In genomic region chr2:168280729-168281581, GRCm38 (mm10) we compare ENCODE assay signal across 8 mouse cellular contexts. TPM values are rescaled to one million over a fixed set of nuclear protein-coding genes. Genes with fewer than 3 reads are reported as not detected.
DNase-seq lines count a peak whose midpoint lies in the region; ATAC-seq lines count a peak whose summit lies in the region.

No protein-coding gene starts in this region.

- H3K27ac ChIP-seq in lung, embryonic 16.5 days (ENCODE audit: low read length) = no peak overlapping the region

- peaks cover 9% of the 10 kb centered on the region; the same call in 1 of the 2 replicates for H3K4me1 ChIP-seq in lung, embryonic 16.5 days (replicated peaks; ENCODE audit: control insufficient read depth, insufficient read depth, low read length)

- H3K27me3 ChIP-seq in lung, embryonic 16.5 days (ENCODE audit: control insufficient read depth, insufficient read depth, low read depth, low read length) = peaks cover 65% of the 10 kb centered on the region

- peak; percentile 51 for DNase-seq in gastrocnemius, postnatal 10 days
- DNase-seq in gastrocnemius, adult 18-20 months (ENCODE audit: low spot score) = no peak
- DNase-seq in adrenal gland, postnatal 36 days = peak; percentile 74 to 75
- peak; percentile 48 for DNase-seq in gastrocnemius, postnatal 14 days
- peak; percentile 51 for DNase-seq in kidney, adult 18-20 months
- DNase-seq in retina, postnatal 1 day = peak; percentile 61
- DNase-seq in cerebellum, adult 11-12 months = no peak

- 2% methylated on average over 70 of the region's 82 CpGs for WGBS in lung, embryonic 16.5 days

- H3K4me3 ChIP-seq in lung, embryonic 16.5 days (ENCODE audit: low read length) = peak overlapping the region; percentile 55

- intact Hi-C loops in gastrocnemius, postnatal 14 days (cut with DNase I; ENCODE audit: low total_unique reads) = no loop called here

- H3K9me3 ChIP-seq in lung, embryonic 16.5 days (ENCODE audit: control insufficient read depth, low read length) = peaks cover 6% of the 10 kb centered on the region; the same call in 1 of the 2 replicates

- H3K9ac ChIP-seq in lung, embryonic 16.5 days (ENCODE audit: low read length) = peak overlapping the region; percentile 49

- ATAC-seq in lung, embryonic 16.5 days (ENCODE audit: low read depth) = peak; percentile 83

- peak overlapping the region; percentile 96 for H3K4me2 ChIP-seq in lung, embryonic 16.5 days (ENCODE audit: low read depth, low read length)

- no peaks in the 10 kb centered on the region for H3K36me3 ChIP-seq in lung, embryonic 16.5 days (ENCODE audit: control insufficient read depth, insufficient read depth, low read length)

RNA-seq across cellular contexts. Expression of gene Kcng1, which starts 0.6 kb away (rescaled TPM):
- total RNA-seq in gastrocnemius, postnatal 10 days (2021) = under 1 TPM; 0.23 to 0.35 TPM
- under 1 TPM in 1 of 2 experiments, not detected in 1; 0.09 TPM for total RNA-seq in gastrocnemius, adult 18-20 months (2021)
- not detected for total RNA-seq in adrenal gland, postnatal 36 days (2021)
- under 1 TPM; 0.53 to 0.57 TPM for total RNA-seq in gastrocnemius, postnatal 14 days (2021)
- polyA plus RNA-seq in lung, embryonic 16.5 days (2015; fragmentation: Nextera tagmentation; extraction: Ambion mirVana) = 0.19 and 0.20 TPM in 2 replicates

RNA-seq across cellular contexts. Expression of gene Mocs3, which starts 50.5 kb away (rescaled TPM):
- 1 to 10 TPM; 3.5 to 4.3 TPM for total RNA-seq in gastrocnemius, postnatal 10 days (2021)
- 1 to 10 TPM; 5.0 to 5.1 TPM for total RNA-seq in gastrocnemius, adult 18-20 months (2021)
- total RNA-seq in adrenal gland, postnatal 36 days (2021) = 10 to 100 TPM; 14.3 to 15.8 TPM
- total RNA-seq in gastrocnemius, postnatal 14 days (2021) = 1 to 10 TPM; 4.0 to 4.7 TPM
- 4.5 and 4.6 TPM in 2 replicates for polyA plus RNA-seq in lung, embryonic 16.5 days (2015; fragmentation: Nextera tagmentation; extraction: Ambion mirVana)

RNA-seq across cellular contexts. Expression of gene Dpm1, which starts 50.6 kb away (rescaled TPM):
- 10 to 100 TPM; 49.7 to 54.9 TPM for total RNA-seq in gastrocnemius, postnatal 10 days (2021)
- total RNA-seq in gastrocnemius, adult 18-20 months (2021) = 10 to 100 TPM; 75.5 to 85.3 TPM
- total RNA-seq in adrenal gland, postnatal 36 days (2021) = 100 to 1,000 TPM; 104 to 123 TPM
- total RNA-seq in gastrocnemius, postnatal 14 days (2021) = 10 to 100 TPM; 51.4 to 52.3 TPM
- polyA plus RNA-seq in lung, embryonic 16.5 days (2015; fragmentation: Nextera tagmentation; extraction: Ambion mirVana) = 80.2 and 98.3 TPM in 2 replicates

RNA-seq across cellular contexts. Expression of gene Gm20716, which starts 50.8 kb away (rescaled TPM):
- total RNA-seq in gastrocnemius, postnatal 10 days (2021) = 10 to 100 TPM; 14.6 to 19.5 TPM
- total RNA-seq in gastrocnemius, adult 18-20 months (2021) = 10 to 100 TPM; 10.1 to 14.1 TPM
- 10 to 100 TPM; 26.6 to 27.7 TPM for total RNA-seq in adrenal gland, postnatal 36 days (2021)
- total RNA-seq in gastrocnemius, postnatal 14 days (2021) = 10 to 100 TPM; 10.2 to 13.0 TPM
- 14.7 and 15.3 TPM in 2 replicates for polyA plus RNA-seq in lung, embryonic 16.5 days (2015; fragmentation: Nextera tagmentation; extraction: Ambion mirVana)

Comparison
In these comparisons a context has a peak if more than half of its experiments do, and no peak if none do; other contexts are left out.
1. DNase-seq: peak in gastrocnemius, postnatal 10 days (single experiment), adrenal gland, postnatal 36 days (2 of 2), gastrocnemius, postnatal 14 days (single experiment), kidney, adult 18-20 months (single experiment) and retina, postnatal 1 day (single experiment); none in gastrocnemius, adult 18-20 months (single experiment) and cerebellum, adult 11-12 months (single experiment).